Mouse (Mus musculus): Measurements from ENCODE around the gene Gm44973. TPM values are rescaled to one million over a fixed set of nuclear protein-coding genes. Genes with fewer than 3 reads are reported as not detected.
A peak's percentile ranks its signal among the peaks of the same experiment; 100 is the strongest.
"Not testable (repeated sequence)": the region's sequence is repeated elsewhere in the genome, so short reads cannot be mapped to it uniquely, and the experiment has no call there.

Gm44973 gene
- polyA plus RNA-seq, 1 experiment from 2014 or later = 0.89 TPM

DNA sequence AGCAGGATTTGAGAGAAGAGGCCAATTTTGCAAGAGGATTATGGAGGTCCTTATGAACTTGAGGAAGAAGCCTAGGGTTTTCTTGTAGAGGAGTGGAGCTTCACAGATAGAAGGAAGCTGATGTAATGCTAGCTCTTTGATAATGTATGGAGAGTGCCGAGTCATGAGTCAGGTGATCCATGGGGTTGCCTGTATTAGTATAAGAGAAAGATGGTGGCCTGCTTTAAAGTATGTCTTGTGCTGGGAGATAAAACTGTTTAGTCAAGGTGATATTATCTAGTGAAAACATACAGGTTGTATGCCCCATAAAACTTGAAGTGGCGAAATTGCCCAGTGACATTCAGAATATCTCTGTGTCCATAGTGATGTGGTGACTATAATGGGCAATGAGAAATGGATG, 61.6 kb downstream of the Gm44973 start:
- Histone ChIP-seq H3K4me1 (peaks cover 16% of the 10 kb centered on the region), H3K27ac (replicated peaks) (no peak overlapping the region), H3K4me3 (no peak overlapping the region), H3K4me2 (replicated peaks) (no peak overlapping the region), H3K9me3 (no peaks in the 10 kb centered on the region), H3K27me3 (no peaks in the 10 kb centered on the region), H3K9ac (replicated peaks) (no peak overlapping the region), H3K36me3 (peaks cover 67% of the 10 kb centered on the region)
- no peak for ATAC-seq (replicated peaks)
- 93% methylated on average over 2 of the region's 2 CpGs for WGBS

DNA sequence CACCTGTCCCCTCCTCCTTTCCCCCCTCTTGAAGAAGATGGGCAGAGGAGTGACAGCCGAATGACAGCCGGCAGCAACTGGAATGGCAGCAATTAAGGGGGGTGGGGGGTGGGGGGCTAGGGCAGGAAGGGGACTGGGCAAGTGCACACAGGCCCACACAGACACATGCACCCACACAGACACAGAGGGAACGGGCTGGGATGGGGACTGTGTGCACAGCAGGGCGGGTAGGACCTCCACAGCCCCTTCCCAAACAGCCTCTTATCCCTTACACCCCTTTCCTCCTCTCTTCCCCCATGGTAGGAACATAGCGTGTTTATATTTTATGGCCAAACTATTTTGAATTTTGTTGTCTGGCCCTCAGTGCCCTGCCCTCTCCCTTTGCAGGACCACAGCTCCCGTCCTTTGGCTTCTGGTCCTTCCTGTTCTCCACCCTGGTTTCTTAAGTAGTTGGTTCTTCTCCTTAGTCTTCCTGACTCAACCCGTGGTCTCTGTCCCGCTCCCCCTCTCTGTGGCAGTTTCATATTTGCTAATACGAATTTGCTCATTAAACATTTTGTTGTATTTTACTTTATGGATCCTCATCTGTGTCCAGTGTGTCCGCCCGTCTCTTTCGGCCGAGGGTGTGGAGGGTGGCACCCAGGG, 64.2 kb downstream of the Gm44973 start:
- Histone ChIP-seq H3K36me3 (peaks cover 54% of the 10 kb centered on the region), H3K4me3 (peak overlapping the region; percentile 98), H3K9ac (replicated peaks) (peak overlapping the region; percentile 96; the same call in 1 of the 2 replicates), H3K4me2 (replicated peaks) (peak overlapping the region; percentile 64), H3K27ac (replicated peaks) (peak overlapping the region; percentile 87), H3K4me1 (peaks cover 31% of the 10 kb centered on the region)
- H3K9me3 ChIP-seq, H3K27me3 ChIP-seq: not testable (repeated sequence)
- peak; percentile 50 for ATAC-seq (replicated peaks)
- 53% methylated on average over 10 of the region's 13 CpGs for WGBS

DNA sequence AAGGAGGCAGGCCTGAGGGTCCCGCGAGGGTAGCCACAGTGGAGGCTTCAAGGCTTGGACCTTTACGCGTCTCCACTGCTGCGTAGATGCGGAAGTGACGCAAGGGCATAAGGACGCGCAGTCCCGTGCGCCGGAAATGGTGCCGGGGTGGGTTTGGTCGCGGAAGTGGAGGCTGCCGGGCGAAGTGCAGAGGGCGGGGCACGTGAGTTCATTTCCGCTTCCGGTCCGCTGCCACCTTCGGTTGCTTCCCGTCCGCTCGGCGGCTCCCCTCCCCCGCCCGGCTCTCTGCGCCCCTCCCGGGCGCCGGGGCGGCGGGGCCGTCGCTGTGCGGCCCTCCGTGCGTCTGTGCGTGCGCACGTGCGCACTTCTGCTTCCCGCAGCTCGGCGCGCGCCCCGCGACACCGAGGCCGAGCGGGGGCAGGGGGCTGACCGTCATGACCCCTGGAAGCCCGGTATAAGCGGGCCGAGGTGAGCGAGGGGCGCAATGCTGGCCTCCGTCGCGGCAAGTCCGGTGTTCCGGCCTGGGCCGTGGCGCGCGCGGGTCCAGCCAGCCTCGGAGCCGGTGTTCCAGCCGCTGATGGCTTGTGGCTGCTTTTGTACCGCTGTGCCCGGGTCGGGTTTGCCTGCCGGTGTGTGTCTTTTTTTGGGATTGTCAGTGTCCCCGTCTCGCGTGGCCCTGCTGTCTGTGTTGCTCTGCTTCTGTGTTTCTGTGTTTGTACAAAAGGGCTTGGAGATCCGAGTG, 64.9 kb downstream of the Gm44973 start, which contains the start of gene Epn1:
Gene Epn1 (plus strand): TSS at position 226 of the 742 bp plus-strand sequence.
- Histone ChIP-seq H3K9me3 (no peaks in the 10 kb centered on the region), H3K4me2 (replicated peaks) (peak within 1 kb of the TSS; percentile 64), H3K4me3 (peak within 1 kb of the TSS; percentile 98), H3K27me3 (no peaks in the 10 kb centered on the region), H3K9ac (replicated peaks) (peak within 1 kb of the TSS; percentile 96), H3K4me1 (peaks cover 31% of the 10 kb centered on the region), H3K36me3 (peaks cover 50% of the 10 kb centered on the region), H3K27ac (replicated peaks) (peak within 1 kb of the TSS; percentile 87)
- WGBS = under 1% methylated on average over 81 of the region's 81 CpGs
- ATAC-seq (replicated peaks) = peak; percentile 98

DNA sequence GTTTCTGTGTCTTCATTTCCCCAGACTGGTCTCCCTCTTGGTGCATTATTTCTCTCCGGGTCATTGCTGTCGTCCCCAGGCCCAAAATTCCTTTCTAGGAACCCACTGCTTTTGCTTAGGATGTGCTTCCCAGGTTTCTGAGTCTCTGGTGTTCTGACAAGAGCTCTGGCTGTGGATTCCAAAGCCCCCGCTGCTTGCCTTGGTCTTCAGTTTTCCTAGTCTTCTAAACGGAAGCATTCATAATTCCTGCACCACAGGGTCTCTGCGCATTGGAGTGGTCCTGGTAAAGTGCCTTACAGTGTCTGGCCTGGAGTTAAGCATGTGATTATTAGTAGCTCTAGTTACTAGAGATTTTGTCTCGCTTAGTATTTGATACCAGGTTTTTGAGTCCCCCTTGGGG, 65.5 kb downstream of the Gm44973 start:
- H3K27me3 ChIP-seq = no peaks in the 10 kb centered on the region
- no peak for ATAC-seq (replicated peaks)
- peak overlapping the region; percentile 98 for H3K4me3 ChIP-seq
- peak overlapping the region; percentile 87 for H3K27ac ChIP-seq (replicated peaks)
- peaks cover 31% of the 10 kb centered on the region for H3K4me1 ChIP-seq
- 20% methylated on average over 6 of the region's 6 CpGs for WGBS
- peak overlapping the region; percentile 96 for H3K9ac ChIP-seq (replicated peaks)
- H3K9me3 ChIP-seq = no peaks in the 10 kb centered on the region
- H3K36me3 ChIP-seq = peaks cover 49% of the 10 kb centered on the region
- H3K4me2 ChIP-seq (replicated peaks) = peak overlapping the region; percentile 64

DNA sequence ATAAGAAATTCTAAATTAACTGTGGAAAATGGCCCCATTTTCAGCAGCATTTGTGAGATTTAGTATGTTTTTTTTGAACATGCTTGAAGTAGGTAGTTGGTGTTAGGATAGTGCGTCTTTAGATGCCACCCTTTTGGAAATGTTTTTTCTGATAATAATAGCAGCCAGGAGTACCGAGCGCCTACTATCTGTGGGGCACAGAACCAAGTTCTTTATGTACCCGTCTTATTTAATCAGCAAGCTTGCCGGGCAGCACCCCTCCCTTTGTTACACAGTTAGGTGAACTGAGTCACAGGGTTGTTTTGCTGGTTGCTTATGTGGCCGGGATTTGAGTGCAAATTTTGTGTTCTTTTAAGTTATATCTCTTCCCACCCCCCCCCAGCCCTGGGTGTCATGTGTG, 65.9 kb downstream of the Gm44973 start:
- Histone ChIP-seq H3K4me1 (peaks cover 31% of the 10 kb centered on the region), H3K9ac (replicated peaks) (peak overlapping the region; percentile 96; the same call in 1 of the 2 replicates), H3K36me3 (peaks cover 46% of the 10 kb centered on the region), H3K27ac (replicated peaks) (no peak overlapping the region), H3K4me2 (replicated peaks) (peak overlapping the region; percentile 64), H3K9me3 (no peaks in the 10 kb centered on the region), H3K27me3 (no peaks in the 10 kb centered on the region), H3K4me3 (peak overlapping the region; percentile 98)
- no peak for ATAC-seq (replicated peaks)
- WGBS = 70% methylated on average over 6 of the region's 6 CpGs

DNA sequence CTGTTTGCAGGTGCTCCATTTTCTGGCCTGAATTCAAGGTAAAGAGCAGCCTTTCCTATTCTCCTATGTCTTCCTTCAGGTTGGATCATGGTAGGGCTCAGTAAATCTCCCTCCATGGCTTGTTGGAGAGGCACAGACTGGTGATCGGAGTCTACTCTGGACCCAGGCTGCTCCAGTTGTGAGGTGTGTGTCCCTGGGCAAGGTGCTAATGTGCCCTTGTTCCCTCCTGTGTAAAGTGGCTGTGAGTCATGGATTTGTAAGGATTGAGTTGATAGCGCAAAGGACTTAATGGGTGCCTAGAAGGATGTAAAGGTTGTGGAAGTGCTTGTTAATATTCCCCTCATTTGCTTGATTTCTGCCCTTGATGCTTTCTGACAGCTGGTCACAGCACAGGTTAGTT, 66.6 kb downstream of the Gm44973 start:
- Histone ChIP-seq H3K4me3 (no peak overlapping the region), H3K36me3 (peaks cover 39% of the 10 kb centered on the region), H3K4me2 (replicated peaks) (peak overlapping the region; percentile 64; the same call in 1 of the 2 replicates), H3K4me1 (peaks cover 31% of the 10 kb centered on the region), H3K9me3 (no peaks in the 10 kb centered on the region), H3K27ac (replicated peaks) (no peak overlapping the region), H3K27me3 (no peaks in the 10 kb centered on the region), H3K9ac (replicated peaks) (no peak overlapping the region; the same call in 1 of the 2 replicates)
- WGBS = 100% methylated on average over 2 of the region's 2 CpGs
- no peak for ATAC-seq (replicated peaks)

Other genes starting within 250 kb of the Gm44973 start
- gene Fam71e2, start 244.2 kb upstream of the Gm44973 start, polyA plus RNA-seq (2015; fragmentation: Nextera tagmentation; extraction: Ambion mirVana) = not detected in 2 replicates
- 0.56 and 1.2 TPM in 2 replicates for gene Il11, start 232.6 kb upstream of the Gm44973 start, polyA plus RNA-seq (2015; fragmentation: Nextera tagmentation; extraction: Ambion mirVana)
- gene Tmem190, start 232.6 kb upstream of the Gm44973 start, polyA plus RNA-seq (2015; fragmentation: Nextera tagmentation; extraction: Ambion mirVana) = not detected in 2 replicates
- gene Tmem238, start 225.8 kb upstream of the Gm44973 start, polyA plus RNA-seq (2015; fragmentation: Nextera tagmentation; extraction: Ambion mirVana) = 3.5 TPM in 2 replicates
- gene Rpl28, start 222.6 kb upstream of the Gm44973 start, polyA plus RNA-seq (2015; fragmentation: Nextera tagmentation; extraction: Ambion mirVana) = 224 and 256 TPM in 2 replicates
- 363 and 383 TPM in 2 replicates for gene Ube2s, start 202.9 kb upstream of the Gm44973 start, polyA plus RNA-seq (2015; fragmentation: Nextera tagmentation; extraction: Ambion mirVana)
- gene Shisa7, start 170.8 kb upstream of the Gm44973 start, polyA plus RNA-seq (2015; fragmentation: Nextera tagmentation; extraction: Ambion mirVana) = 8.8 and 10.7 TPM in 2 replicates
- 3.7 and 4.8 TPM in 2 replicates for gene Isoc2b, start 145.2 kb upstream of the Gm44973 start, polyA plus RNA-seq (2015; fragmentation: Nextera tagmentation; extraction: Ambion mirVana)
- gene Isoc2a, start 138.3 kb upstream of the Gm44973 start, polyA plus RNA-seq (2015; fragmentation: Nextera tagmentation; extraction: Ambion mirVana) = 0.65 and 0.76 TPM in 2 replicates
- gene Gm36210, start 109.0 kb upstream of the Gm44973 start, polyA plus RNA-seq (2015; fragmentation: Nextera tagmentation; extraction: Ambion mirVana) = 0.31 and 0.33 TPM in 2 replicates
- 4.0 and 4.2 TPM in 2 replicates for gene Zfp628, start 100.3 kb upstream of the Gm44973 start, polyA plus RNA-seq (2015; fragmentation: Nextera tagmentation; extraction: Ambion mirVana)
- 35.2 and 39.3 TPM in 2 replicates for gene Nat14, start 93.5 kb upstream of the Gm44973 start, polyA plus RNA-seq (2015; fragmentation: Nextera tagmentation; extraction: Ambion mirVana)
- 0.24 and 0.32 TPM in 2 replicates for gene Ssc5d, start 89.7 kb upstream of the Gm44973 start, polyA plus RNA-seq (2015; fragmentation: Nextera tagmentation; extraction: Ambion mirVana)
- gene Sbk2, start 51.1 kb upstream of the Gm44973 start, polyA plus RNA-seq (2015; fragmentation: Nextera tagmentation; extraction: Ambion mirVana) = not detected in 2 replicates
- gene Sbk3, start 44.3 kb upstream of the Gm44973 start, polyA plus RNA-seq (2015; fragmentation: Nextera tagmentation; extraction: Ambion mirVana) = 0.27 and 0.33 TPM in 2 replicates
- gene Zfp579, start 19.3 kb upstream of the Gm44973 start, polyA plus RNA-seq (2015; fragmentation: Nextera tagmentation; extraction: Ambion mirVana) = 58.9 and 60.9 TPM in 2 replicates
- gene Zfp524, start 1.1 kb upstream of the Gm44973 start, polyA plus RNA-seq (2015; fragmentation: Nextera tagmentation; extraction: Ambion mirVana) = 11.6 and 12.5 TPM in 2 replicates
- gene Fiz1, start 799 bp upstream of the Gm44973 start, polyA plus RNA-seq (2015; fragmentation: Nextera tagmentation; extraction: Ambion mirVana) = 52.1 TPM in 2 replicates
- 6.1 and 6.5 TPM in 2 replicates for gene Zfp865, start 4.9 kb downstream of the Gm44973 start, polyA plus RNA-seq (2015; fragmentation: Nextera tagmentation; extraction: Ambion mirVana)
- gene Ccdc106, start 5.1 kb downstream of the Gm44973 start, polyA plus RNA-seq (2015; fragmentation: Nextera tagmentation; extraction: Ambion mirVana) = 39.7 and 45.8 TPM in 2 replicates
- gene 4632433K11Rik, start 18.6 kb downstream of the Gm44973 start, polyA plus RNA-seq (2015; fragmentation: Nextera tagmentation; extraction: Ambion mirVana) = not detected in 2 replicates
- 7.8 and 8.5 TPM in 2 replicates for gene Zfp784, start 22.9 kb downstream of the Gm44973 start, polyA plus RNA-seq (2015; fragmentation: Nextera tagmentation; extraction: Ambion mirVana)
- 53.0 and 54.1 TPM in 2 replicates for gene Zfp580, start 36.0 kb downstream of the Gm44973 start, polyA plus RNA-seq (2015; fragmentation: Nextera tagmentation; extraction: Ambion mirVana)
- 136 TPM in 2 replicates for gene U2af2, start 46.6 kb downstream of the Gm44973 start, polyA plus RNA-seq (2015; fragmentation: Nextera tagmentation; extraction: Ambion mirVana)
- 94.5 and 96.9 TPM in 2 replicates for gene Epn1, start 64.7 kb downstream of the Gm44973 start, polyA plus RNA-seq (2015; fragmentation: Nextera tagmentation; extraction: Ambion mirVana)
- 0.13 TPM in 1 of 2 replicates, not detected in the other for gene Rfpl4, start 101.5 kb downstream of the Gm44973 start, polyA plus RNA-seq (2015; fragmentation: Nextera tagmentation; extraction: Ambion mirVana)
- 0.19 TPM in 1 of 2 replicates, not detected in the other for gene Rasl2-9, start 110.5 kb downstream of the Gm44973 start, polyA plus RNA-seq (2015; fragmentation: Nextera tagmentation; extraction: Ambion mirVana)
- gene Vmn1r55, start 134.2 kb downstream of the Gm44973 start, polyA plus RNA-seq (2015; fragmentation: Nextera tagmentation; extraction: Ambion mirVana) = 0.01 TPM in 1 of 2 replicates, not detected in the other
- not detected in 2 replicates for gene Vmn1r56, start 181.3 kb downstream of the Gm44973 start, polyA plus RNA-seq (2015; fragmentation: Nextera tagmentation; extraction: Ambion mirVana)
- not detected in 2 replicates for gene Vmn1r57, start 203.0 kb downstream of the Gm44973 start, polyA plus RNA-seq (2015; fragmentation: Nextera tagmentation; extraction: Ambion mirVana)